12 mouse cellular contexts compared by ENCODE assay signal in the genomic region with DNA sequence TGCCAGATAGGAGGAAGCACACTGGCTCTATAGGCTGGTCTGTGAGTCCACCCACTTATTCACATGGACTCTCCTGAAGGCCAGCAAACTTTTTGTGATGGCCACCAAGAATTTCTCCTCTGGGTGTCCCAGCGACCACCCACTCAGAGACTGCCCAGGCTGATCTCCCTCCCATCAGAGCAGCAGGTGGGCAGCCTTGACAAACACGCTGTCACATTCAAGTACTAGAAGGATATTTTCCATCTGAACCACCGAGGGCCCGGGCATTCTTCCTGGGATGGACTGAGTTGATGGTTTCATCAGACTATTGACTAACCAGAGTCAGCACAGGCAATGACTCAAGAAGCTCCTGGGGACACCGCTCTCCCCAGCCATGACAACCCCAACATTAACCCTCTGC.
"Had no signal": no experiment of that assay in that cellular context is flagged by ENCODE, and none has a peak within 500 bp of the region (broad histone marks: within the 10 kb centered on the region; RNA-seq: fewer than 3 reads in every experiment).

No protein-coding gene starts in this region.

- H3K4me2 ChIP-seq: kidney, embryonic 15.5 days; liver, embryonic 13.5 days; midbrain, embryonic 13.5 days; stomach, embryonic 15.5 days had no signal

- H3K4me3 ChIP-seq: kidney, embryonic 15.5 days; left cerebral cortex, adult 2 months; liver, embryonic 13.5 days; midbrain, embryonic 13.5 days; stomach, embryonic 15.5 days had no signal

- H3K36me3 ChIP-seq: kidney, embryonic 15.5 days; liver, embryonic 13.5 days; midbrain, embryonic 13.5 days; stomach, embryonic 15.5 days had no signal

- DNase-seq: kidney, adult 2 months; kidney, postnatal 25 days; liver; liver, embryonic 13.5 days; liver, postnatal 0 days; right cerebral cortex, postnatal 14 days; thymus, postnatal 4 days had no signal

- H3K27ac ChIP-seq: kidney, embryonic 15.5 days; left cerebral cortex, adult 2 months; liver, embryonic 13.5 days; midbrain, embryonic 13.5 days; stomach, embryonic 15.5 days had no signal

- H3K9ac ChIP-seq: kidney, embryonic 15.5 days; liver, embryonic 13.5 days; liver, postnatal 0 days; midbrain, embryonic 13.5 days; stomach, embryonic 15.5 days had no signal

- H3K9me3 ChIP-seq: kidney, embryonic 15.5 days; liver, embryonic 13.5 days; midbrain, embryonic 13.5 days; stomach, embryonic 15.5 days had no signal

- ATAC-seq: intestine, embryonic 16.5 days; liver, postnatal 0 days; midbrain, embryonic 13.5 days had no signal
